Mouse (Mus musculus) lung, postnatal 14 days (tissue): Measurements from ENCODE around the gene Ubxn10.
A peak's percentile ranks its signal among the peaks of the same experiment; 100 is the strongest.

Experiments
- DNase-seq: peaks from one replicate; pipeline ENCODE4 v3.0.0; 2021

The Ubxn10 gene

GRCm38 (mm10) chr4:138729018-138729703, 7.8 kb downstream of the Ubxn10 start:
- peak; percentile 50 for DNase-seq

DNA sequence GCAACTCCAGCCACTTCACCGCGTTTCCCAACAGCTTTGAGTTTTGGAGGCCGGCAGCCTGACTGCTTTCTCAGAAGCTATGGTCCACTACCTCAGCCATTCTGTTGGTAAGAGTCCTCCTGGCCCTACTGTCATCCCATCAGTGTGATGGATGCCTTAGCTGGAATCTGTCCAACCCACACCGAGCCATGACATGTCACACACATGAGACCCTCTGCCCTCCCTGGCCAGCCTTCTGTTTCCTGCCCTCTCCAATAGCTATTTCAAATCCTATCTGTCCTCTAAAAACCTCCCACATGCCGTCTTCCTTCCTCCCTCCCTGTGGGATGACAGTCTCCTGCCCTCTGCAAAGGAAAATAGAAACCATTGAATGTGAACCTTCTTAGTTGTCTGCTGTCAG, 11.2 kb downstream of the Ubxn10 start:
- DNase-seq = no peak

- DNase-seq = peak; percentile 67
Measured at GRCm38 (mm10) chr4:138725127-138725461, 11.9 kb downstream of the Ubxn10 start.

DNA sequence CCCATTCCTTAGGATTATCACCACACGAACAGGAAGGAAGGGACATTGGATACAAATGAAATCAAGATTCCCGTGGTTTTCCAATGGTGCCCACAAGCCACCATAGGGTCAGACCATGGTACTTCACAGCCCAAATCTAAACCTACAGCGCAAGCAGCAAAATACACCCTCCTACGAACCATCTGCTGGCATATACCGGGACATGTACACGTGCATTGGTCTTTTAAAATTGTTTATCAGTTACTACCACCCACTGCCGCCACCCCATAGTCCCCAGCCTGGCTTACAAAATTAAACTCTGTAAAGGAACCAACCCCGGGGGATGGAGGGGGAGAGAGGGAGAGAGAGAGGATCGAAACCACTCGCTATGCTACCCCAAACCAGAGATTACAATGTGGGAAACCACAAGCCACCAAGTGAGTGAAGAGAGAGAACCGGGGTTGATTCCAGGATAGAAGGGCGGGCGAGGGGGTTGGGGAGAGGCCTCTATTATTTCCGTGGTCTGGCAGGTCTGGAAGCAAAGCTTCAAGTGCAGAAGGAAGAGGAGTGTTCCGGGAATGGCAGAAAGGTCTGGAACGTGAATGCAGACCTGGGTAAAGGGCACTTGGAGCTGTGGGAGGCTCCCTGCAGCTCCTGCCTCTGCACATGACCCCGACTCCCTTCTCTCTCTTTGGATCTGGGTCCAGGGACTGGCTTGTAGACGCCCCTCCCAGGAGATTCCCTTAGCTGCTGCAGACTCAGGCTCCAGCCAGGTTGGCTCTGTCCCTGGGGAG, 12.4 kb downstream of the Ubxn10 start, which contains the start of gene Pla2g2c:
Pla2g2c (plus strand) TSS at position 439 of the 773 bp plus-strand sequence.
- no peak for DNase-seq

DNA sequence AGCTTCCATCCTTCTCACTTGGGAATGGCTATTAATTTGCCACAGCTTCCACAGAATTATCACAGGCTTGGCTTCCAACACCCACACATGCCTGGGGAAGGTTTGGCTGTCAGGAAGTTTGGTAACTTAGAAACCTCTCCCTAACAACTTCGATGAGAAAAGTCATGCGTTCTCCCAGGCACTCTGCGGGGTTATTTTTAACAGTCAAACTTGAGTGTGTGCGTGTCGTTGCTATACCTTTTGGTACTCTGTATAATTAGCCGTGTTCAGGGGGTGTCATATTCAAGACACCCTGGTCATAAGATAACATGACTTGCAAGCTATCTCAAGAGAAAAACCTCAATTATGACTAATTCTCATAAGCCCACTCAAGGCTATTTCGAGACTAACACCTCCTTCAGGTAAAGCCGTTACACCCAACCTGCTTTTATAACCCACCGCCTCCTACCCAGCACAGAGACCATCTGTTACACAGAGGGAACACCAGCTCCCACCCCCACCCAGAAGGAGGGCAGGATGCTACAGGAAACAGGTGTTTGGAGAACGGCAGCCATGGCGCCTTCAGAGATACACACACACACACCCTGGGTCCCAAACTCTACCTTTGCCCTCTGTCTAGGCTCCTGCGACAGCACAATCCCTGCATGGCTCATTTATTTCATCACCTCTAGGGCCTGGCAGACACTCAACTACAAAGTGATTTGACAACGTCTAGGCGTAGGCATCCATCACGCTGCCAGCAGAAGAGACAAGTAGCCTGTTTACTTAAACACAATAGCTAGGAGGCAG, 13.3 kb downstream of the Ubxn10 start:
- DNase-seq = no peak

DNA sequence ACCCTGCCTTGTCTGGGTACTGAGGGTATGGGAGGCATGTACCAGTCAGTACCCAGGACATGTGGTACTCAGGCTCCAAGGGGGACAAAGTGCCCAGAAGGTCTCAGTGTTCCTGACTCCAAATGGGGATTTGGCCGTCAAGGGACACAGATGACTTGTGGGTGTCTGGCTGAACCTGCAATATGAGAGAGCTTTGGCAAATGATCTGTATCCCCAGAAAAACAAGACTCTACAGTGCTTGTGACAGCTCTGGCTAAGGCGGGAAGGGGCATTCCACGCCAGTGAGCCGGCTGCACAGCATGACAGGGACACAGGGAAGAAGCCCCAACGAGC, 17.7 kb downstream of the Ubxn10 start:
- DNase-seq = no peak

GRCm38 (mm10) chr4:138718586-138719263, 18.2 kb downstream of the Ubxn10 start:
- DNase-seq = no peak

- no peak for DNase-seq
Measured at GRCm38 (mm10) chr4:138716697-138717096, 20.3 kb downstream of the Ubxn10 start.

DNA sequence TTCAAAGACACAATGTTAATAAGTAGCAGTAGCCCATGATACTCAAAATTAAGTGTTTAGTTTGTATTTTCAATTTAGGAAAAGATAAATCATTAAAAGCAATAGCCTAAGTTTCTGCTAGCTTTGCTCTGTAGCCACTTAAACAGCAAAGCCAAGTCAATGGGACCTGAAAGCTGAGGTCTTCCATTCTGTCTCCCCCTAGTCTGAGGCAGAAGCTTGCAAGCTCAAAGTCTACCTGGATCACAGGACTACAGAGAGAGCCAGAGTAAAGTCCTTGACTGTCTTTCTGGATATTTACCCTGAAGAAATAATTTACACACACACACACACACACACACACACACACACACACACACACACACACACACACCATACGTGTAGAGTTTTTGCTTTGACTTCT, 22.8 kb downstream of the Ubxn10 start:
- no peak for DNase-seq

DNA sequence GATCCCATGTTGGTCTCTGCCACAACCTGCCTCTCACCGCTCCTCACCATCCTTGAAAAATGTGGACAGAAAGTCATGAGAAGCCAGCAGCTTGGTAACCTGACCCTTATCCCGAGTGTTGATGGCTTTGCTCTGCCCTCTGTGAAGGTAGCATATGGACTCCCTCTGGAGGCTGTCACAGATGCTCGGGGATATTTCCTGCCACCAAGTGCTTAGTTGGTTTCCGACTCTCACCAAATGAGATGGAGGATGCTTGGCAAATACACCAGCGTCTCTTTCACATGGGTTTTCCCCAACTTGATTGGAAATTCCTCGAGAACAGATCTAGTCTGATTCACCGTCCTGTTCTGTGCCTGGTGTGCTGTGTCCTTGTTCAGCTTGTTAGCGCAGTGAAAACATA, 24.3 kb downstream of the Ubxn10 start:
- DNase-seq = no peak

DNA sequence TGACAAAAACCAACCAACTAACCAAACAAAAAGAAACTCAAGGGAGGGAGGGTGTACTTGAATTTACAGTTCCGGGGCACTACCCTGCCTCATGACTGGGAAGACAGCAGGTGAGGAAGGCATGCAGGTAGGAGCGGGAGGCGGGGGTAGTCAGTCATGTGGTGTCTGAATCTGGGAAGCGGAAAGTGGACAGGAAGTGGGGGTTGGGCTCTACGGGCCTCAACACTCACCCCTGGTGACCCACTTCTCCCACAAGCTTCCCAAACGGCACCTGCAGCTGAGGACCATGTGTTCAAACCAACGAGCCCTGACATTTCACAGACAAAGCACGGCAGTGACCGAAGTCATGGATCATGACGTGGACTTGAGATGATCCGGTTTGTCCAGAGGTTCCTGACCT, 24.9 kb downstream of the Ubxn10 start:
- no peak for DNase-seq

DNA sequence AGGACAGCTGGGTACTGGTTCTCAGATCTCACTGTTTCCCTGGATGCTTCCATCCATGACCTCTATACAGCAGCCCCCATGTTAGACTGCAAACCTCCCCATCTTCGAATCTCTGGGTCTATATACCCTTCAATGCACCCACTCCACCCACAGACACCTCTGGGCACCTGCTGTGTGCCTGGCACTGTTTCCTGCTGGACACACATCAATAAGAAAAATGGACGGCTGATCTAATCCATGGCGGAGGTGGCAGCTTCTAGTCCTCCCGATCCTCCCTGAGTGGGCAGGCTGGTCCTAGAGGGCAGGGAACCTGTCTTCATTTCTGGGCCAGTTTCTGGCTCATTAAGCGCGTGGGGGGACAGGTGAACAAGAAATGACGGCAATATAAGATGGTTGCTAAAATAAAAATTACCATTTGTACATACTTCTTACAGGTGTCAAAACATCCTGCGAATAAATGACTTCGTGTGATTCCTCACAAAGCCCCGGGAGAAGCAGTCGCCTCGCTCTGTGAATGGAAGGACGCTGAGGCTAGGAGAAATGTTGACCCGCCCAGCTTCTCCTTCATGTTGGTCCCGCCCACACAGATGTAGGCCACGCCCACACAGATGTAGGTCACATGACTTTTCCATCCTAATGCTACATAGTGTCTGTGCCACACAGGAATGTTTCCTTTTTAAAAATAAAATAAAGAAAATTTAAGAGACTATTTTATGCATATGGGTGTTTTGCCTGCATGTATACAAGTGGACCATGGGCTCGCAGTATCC, 25.7 kb downstream of the Ubxn10 start:
- DNase-seq = no peak

DNA sequence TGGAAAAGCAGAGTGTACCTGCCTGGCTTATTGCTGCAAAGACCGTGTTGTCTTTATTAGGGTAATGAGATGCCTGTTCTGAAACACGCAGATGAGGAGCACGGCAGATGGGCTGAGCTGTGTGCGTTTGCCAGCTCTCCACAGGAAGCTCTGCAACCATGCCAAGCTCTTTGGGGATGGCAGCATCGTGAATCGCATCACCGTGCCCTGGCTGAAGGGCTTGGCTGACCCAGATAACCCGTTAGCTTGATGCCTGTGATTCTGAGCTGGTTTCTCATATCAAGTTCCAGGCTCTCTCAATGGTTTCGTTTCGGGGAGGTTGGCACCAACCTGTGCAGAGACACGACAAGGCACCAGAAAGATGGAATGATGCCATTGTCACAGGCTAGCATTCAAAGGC, 26.3 kb downstream of the Ubxn10 start:
- no peak for DNase-seq

DNA sequence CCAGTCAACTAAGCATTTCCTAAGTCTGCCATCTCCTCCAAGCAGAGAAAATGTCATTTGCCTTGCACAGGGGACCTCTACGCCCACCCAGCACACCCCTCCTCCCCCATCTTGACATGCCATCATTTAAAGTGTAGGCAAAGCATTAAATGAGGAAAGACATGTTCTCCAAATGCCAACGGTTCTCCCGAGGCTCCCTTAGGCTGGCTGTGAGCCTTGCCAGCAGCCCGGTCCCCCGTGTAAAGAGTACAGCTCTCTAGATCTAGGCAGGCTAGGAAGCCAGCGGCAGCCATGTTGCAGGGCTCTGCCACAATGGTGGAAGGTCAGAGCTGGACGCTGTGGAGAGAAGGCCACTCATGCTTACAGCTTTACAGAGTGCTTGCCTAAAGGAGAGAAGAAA, 27.0 kb downstream of the Ubxn10 start:
- DNase-seq = no peak

- DNase-seq = no peak
Measured at GRCm38 (mm10) chr4:138709246-138709645, 27.7 kb downstream of the Ubxn10 start.

DNA sequence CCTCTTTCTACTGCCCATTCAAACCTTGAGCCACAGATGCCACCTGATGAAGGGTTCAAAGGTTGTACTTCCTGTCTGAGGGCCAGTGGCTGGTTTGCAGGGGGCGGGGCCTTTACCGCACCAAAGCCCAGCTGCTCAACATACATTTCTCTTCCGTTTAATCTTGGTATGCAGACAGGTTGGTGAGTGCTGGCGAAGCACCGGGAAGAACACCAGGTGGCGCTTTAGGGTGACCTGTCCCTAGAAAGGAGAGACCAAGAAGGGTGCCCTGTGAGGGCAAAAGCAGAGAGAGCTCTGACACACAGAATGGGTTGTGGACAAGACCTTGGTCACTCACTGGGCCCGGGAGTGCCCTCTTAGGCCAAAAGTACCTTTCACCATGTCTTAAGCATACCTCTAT, 28.3 kb downstream of the Ubxn10 start:
- DNase-seq = peak; percentile 76

DNA sequence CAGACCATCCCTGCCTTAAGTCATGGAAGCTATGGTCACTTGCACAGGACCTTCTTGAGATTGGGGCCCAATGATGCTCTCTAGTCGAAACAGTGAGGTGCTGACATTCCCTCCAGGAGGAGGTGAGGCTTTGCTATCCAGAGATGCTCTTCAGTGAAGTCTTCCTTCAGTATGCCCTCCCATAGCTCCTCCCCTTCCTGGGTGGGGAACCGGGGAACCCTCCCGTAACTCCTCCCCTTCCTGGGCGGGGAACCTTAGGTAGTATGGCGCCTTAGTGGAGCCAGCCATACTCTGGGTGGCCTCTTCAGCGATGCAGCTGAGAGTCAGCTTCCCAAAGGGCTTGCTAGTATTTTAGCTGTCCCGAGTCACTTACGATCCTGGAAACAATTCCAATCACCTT, 30.3 kb downstream of the Ubxn10 start:
- no peak for DNase-seq

GRCm38 (mm10) chr4:138704169-138704568, 32.8 kb downstream of the Ubxn10 start:
- DNase-seq = no peak

- no peak for DNase-seq
Measured at GRCm38 (mm10) chr4:138703591-138703990, 33.4 kb downstream of the Ubxn10 start.

DNA sequence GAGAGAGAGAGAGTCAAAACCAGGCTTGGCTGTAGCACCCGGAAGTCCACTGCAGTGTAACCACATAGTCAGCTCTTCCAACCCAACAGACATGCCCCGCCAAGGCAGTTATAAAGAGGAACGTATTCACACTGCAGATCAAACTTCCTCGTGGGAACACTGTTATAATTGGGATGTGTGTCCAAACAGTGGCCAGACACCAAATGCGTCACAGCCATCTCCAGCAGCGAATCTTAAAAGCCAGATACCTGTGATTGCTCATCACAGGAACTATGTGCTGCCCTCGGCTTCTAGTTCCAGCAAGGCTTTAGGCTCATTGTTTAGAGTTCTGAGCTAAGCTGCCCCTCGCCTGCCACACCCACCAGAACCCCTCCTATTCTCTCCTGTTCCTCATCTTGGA, 34.4 kb downstream of the Ubxn10 start:
- no peak for DNase-seq

DNA sequence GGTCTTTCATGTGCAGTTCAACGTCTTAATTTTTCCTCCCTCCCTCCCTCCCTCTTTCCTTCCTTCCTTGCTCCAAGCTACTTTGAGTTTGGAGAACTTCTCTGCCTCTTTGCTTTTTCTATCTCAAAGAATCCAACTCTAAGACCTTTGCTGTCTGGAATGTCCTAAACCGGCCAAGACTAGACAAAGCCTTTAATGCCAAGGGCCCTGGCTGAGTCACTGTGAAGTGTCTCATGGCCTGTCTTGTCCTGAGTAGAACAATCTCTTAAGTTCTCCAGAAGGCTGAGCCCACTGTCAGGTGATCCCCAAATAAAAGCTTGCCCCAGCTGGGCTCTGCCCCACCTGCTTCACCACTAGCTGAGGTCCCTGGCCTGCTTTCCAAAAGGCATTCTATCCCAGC, 34.9 kb downstream of the Ubxn10 start:
- DNase-seq = no peak

DNA sequence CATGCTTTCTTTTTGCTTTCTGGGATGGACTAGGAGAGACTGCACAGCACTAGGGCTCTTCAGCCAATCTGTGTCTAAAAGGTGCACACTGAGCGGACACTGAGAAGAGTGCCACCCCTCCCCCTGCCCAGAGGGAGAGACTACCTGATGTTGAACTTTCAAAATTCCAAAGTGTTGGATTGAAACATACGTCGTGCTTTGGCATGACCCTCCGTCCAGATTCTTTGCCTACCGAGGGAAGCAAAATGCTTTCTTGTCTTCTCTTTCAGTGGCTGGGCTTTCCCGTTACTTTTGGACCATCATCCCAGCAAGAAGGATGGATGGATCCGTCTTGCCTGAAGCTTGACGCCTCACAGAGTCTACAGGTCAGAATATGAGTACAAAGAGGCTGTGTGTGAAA, 35.9 kb downstream of the Ubxn10 start:
- DNase-seq = no peak
